Mouse (Mus musculus): ENCODE data around the gene Stox2. TPM values are rescaled to one million over a fixed set of nuclear protein-coding genes. Genes with fewer than 3 reads are reported as not detected.
A peak's percentile ranks its signal among the peaks of the same experiment; 100 is the strongest.

Gene Stox2
- polyA plus RNA-seq, 1 experiment from 2014 or later, result 7.3 TPM

GRCm38 (mm10) chr8:47268062-47268822, 177.9 kb downstream of the Stox2 start:
- Histone ChIP-seq H3K4me3 (ENCODE audit: low read length) (no peak overlapping the region), H3K27ac (ENCODE audit: low read length) (peak overlapping the region; percentile 4; the same call in 1 of the 2 replicates), H3K4me2 (ENCODE audit: low read depth, low read length) (peak overlapping the region; percentile 25; the same call in 1 of the 2 replicates), H3K9me3 (replicated peaks; ENCODE audit: control insufficient read depth, low read length) (no peaks in the 10 kb centered on the region), H3K36me3 (ENCODE audit: control insufficient read depth, insufficient read depth) (no peaks in the 10 kb centered on the region), H3K4me1 (ENCODE audit: control insufficient read depth, insufficient read depth, low read length) (peaks cover 13% of the 10 kb centered on the region; the same call in 1 of the 2 replicates), H3K27me3 (ENCODE audit: control insufficient read depth, insufficient read depth, low read length) (no peaks in the 10 kb centered on the region), H3K9ac (ENCODE audit: low read length) (peak overlapping the region; percentile 1; the same call in 1 of the 2 replicates)
- WGBS, result 61% methylated on average over 21 of the region's 21 CpGs
- peak; percentile 60; the same call in 1 of the 2 replicates for ATAC-seq (replicated peaks; ENCODE audit: extremely low read depth, insufficient read depth, low FRiP score)

GRCm38 (mm10) chr8:47263070-47263843, 182.9 kb downstream of the Stox2 start:
- Histone ChIP-seq H3K4me2 (ENCODE audit: low read depth, low read length) (no peak overlapping the region), H3K4me1 (ENCODE audit: control insufficient read depth, insufficient read depth, low read length) (peaks cover 20% of the 10 kb centered on the region), H3K27me3 (ENCODE audit: control insufficient read depth, insufficient read depth, low read length) (no peaks in the 10 kb centered on the region), H3K9me3 (replicated peaks; ENCODE audit: control insufficient read depth, low read length) (no peaks in the 10 kb centered on the region), H3K27ac (ENCODE audit: low read length) (no peak overlapping the region), H3K36me3 (ENCODE audit: control insufficient read depth, insufficient read depth) (no peaks in the 10 kb centered on the region), H3K4me3 (ENCODE audit: low read length) (no peak overlapping the region), H3K9ac (ENCODE audit: low read length) (no peak overlapping the region)
- no peak for ATAC-seq (replicated peaks; ENCODE audit: extremely low read depth, insufficient read depth, low FRiP score)
- 75% methylated on average over 17 of the region's 17 CpGs for WGBS

GRCm38 (mm10) chr8:47260751-47261474, 185.2 kb downstream of the Stox2 start:
- H3K27me3 ChIP-seq (ENCODE audit: control insufficient read depth, insufficient read depth, low read length), result no peaks in the 10 kb centered on the region
- no peak overlapping the region for H3K4me3 ChIP-seq (ENCODE audit: low read length)
- H3K4me1 ChIP-seq (ENCODE audit: control insufficient read depth, insufficient read depth, low read length), result peaks cover 13% of the 10 kb centered on the region
- 39% methylated on average over 12 of the region's 12 CpGs for WGBS
- no peak; the same call in 1 of the 2 replicates for ATAC-seq (replicated peaks; ENCODE audit: extremely low read depth, insufficient read depth, low FRiP score)
- peak overlapping the region; percentile 9; the same call in 1 of the 2 replicates for H3K4me2 ChIP-seq (ENCODE audit: low read depth, low read length)
- H3K27ac ChIP-seq (ENCODE audit: low read length), result no peak overlapping the region
- H3K9ac ChIP-seq (ENCODE audit: low read length), result no peak overlapping the region; the same call in 1 of the 2 replicates
- H3K9me3 ChIP-seq (replicated peaks; ENCODE audit: control insufficient read depth, low read length), result no peaks in the 10 kb centered on the region
- no peaks in the 10 kb centered on the region for H3K36me3 ChIP-seq (ENCODE audit: control insufficient read depth, insufficient read depth)

- Histone ChIP-seq H3K4me1 (ENCODE audit: control insufficient read depth, insufficient read depth, low read length) (no peaks in the 10 kb centered on the region), H3K27me3 (ENCODE audit: control insufficient read depth, insufficient read depth, low read length) (no peaks in the 10 kb centered on the region), H3K9ac (ENCODE audit: low read length) (no peak overlapping the region), H3K36me3 (ENCODE audit: control insufficient read depth, insufficient read depth) (no peaks in the 10 kb centered on the region), H3K9me3 (replicated peaks; ENCODE audit: control insufficient read depth, low read length) (no peaks in the 10 kb centered on the region), H3K4me3 (ENCODE audit: low read length) (no peak overlapping the region), H3K4me2 (ENCODE audit: low read depth, low read length) (no peak overlapping the region), H3K27ac (ENCODE audit: low read length) (no peak overlapping the region)
- 60% methylated on average over 4 of the region's 4 CpGs for WGBS
- ATAC-seq (replicated peaks; ENCODE audit: extremely low read depth, insufficient read depth, low FRiP score), result no peak
These were observed 195.3 kb downstream of the Stox2 start for GRCm38 (mm10) chr8:47250832-47251231.

- Histone ChIP-seq H3K36me3 (ENCODE audit: control insufficient read depth, insufficient read depth) (no peaks in the 10 kb centered on the region), H3K4me3 (ENCODE audit: low read length) (no peak overlapping the region), H3K27me3 (ENCODE audit: control insufficient read depth, insufficient read depth, low read length) (no peaks in the 10 kb centered on the region), H3K4me2 (ENCODE audit: low read depth, low read length) (no peak overlapping the region), H3K4me1 (ENCODE audit: control insufficient read depth, insufficient read depth, low read length) (peaks cover 18% of the 10 kb centered on the region), H3K9me3 (replicated peaks; ENCODE audit: control insufficient read depth, low read length) (no peaks in the 10 kb centered on the region), H3K27ac (ENCODE audit: low read length) (no peak overlapping the region), H3K9ac (ENCODE audit: low read length) (no peak overlapping the region)
- no peak for ATAC-seq (replicated peaks; ENCODE audit: extremely low read depth, insufficient read depth, low FRiP score)
- 76% methylated on average over 4 of the region's 4 CpGs for WGBS
These were observed 201.0 kb downstream of the Stox2 start for GRCm38 (mm10) chr8:47245116-47245515.

DNA sequence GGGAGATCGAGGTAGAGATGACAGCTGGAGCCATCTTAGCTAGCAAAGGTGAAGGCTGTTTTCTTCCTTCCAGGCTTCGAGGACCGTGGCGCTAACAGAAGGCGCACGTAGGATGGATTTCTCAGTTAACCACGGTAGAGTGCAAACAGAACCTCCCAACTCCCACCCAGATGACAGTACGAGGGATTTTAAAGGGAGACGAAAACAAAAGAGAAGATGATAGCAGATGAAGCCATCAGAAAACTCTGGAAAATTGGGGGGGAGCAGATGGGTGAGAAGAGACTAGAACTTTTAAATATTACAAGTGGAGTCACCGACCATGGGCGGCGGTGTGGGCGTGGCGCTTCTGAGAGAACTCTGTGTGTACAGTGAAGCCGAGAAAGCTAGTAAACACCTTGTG, 202.0 kb downstream of the Stox2 start:
- 89% methylated on average over 15 of the region's 15 CpGs for WGBS
- no peak for ATAC-seq (replicated peaks; ENCODE audit: extremely low read depth, insufficient read depth, low FRiP score)
- Histone ChIP-seq H3K4me2 (ENCODE audit: low read depth, low read length) (no peak overlapping the region), H3K36me3 (ENCODE audit: control insufficient read depth, insufficient read depth) (no peaks in the 10 kb centered on the region), H3K27ac (ENCODE audit: low read length) (no peak overlapping the region), H3K27me3 (ENCODE audit: control insufficient read depth, insufficient read depth, low read length) (no peaks in the 10 kb centered on the region), H3K9ac (ENCODE audit: low read length) (no peak overlapping the region), H3K9me3 (replicated peaks; ENCODE audit: control insufficient read depth, low read length) (no peaks in the 10 kb centered on the region), H3K4me3 (ENCODE audit: low read length) (no peak overlapping the region), H3K4me1 (ENCODE audit: control insufficient read depth, insufficient read depth, low read length) (peaks cover 22% of the 10 kb centered on the region)

DNA sequence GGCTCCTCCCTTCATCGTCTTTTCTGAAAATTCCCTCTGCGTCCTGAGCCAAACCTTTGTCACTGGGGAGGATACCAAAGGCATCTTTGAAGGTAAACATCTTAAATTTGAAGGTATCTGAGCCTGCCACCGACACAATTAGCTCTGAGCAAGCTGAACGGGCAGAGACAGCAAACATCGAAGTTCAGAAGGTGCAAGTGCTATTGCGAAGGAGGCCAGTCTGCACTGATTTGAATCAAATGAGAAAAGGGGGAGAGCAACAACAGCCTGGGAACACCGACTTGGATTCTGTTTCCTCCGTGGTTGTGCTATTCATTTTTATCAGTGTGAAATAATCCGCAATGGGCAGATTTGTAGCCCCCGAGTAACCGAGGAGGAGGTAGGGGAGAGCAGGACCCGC, 202.5 kb downstream of the Stox2 start:
- no peak for ATAC-seq (replicated peaks; ENCODE audit: extremely low read depth, insufficient read depth, low FRiP score)
- WGBS, result 68% methylated on average over 12 of the region's 12 CpGs
- 0 out of 2 replicates have a peak overlapping the region, but pooled peaks have one; percentile 5 for H3K27ac ChIP-seq (ENCODE audit: low read length)

DNA sequence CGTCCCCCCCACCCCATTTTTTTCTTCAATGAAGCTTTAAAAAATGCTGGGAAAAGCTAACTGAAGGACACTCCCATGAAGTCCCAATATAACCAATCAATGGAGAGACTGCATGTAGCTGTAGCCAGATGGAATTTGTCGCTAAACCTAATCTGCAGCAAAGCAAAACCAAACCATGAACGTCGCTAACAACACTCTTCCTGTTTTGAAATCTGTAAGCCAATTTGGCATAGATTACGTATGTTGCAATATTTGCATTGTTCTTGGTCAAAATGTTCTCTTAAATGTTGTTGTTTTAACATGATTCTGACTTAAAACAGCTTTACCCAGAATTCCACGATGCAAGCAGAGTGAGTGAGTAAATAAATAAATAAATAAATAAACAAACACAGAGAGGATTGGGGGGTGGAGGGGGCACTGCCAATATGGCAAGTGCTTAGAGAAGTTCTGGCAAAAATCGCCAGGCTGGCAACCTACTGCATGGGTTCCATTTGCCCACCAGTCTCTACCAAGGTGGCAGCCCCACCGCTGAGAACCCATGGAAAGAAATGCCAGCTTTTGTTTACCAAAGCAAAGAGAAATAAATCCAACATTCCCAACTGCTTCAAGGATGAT, 203.0 kb downstream of the Stox2 start:
- Histone ChIP-seq H3K4me3 (ENCODE audit: low read length) (peak overlapping the region; percentile 40), H3K36me3 (ENCODE audit: control insufficient read depth, insufficient read depth) (no peaks in the 10 kb centered on the region), H3K4me2 (ENCODE audit: low read depth, low read length) (peak overlapping the region; percentile 66), H3K4me1 (ENCODE audit: control insufficient read depth, insufficient read depth, low read length) (peaks cover 22% of the 10 kb centered on the region), H3K9me3 (replicated peaks; ENCODE audit: control insufficient read depth, low read length) (no peaks in the 10 kb centered on the region), H3K9ac (ENCODE audit: low read length) (no peak overlapping the region), H3K27ac (ENCODE audit: low read length) (peak overlapping the region; percentile 55; the same call in 1 of the 2 replicates), H3K27me3 (ENCODE audit: control insufficient read depth, insufficient read depth, low read length) (no peaks in the 10 kb centered on the region)
- peak; percentile 55; the same call in 1 of the 2 replicates for ATAC-seq (replicated peaks; ENCODE audit: extremely low read depth, insufficient read depth, low FRiP score)
- WGBS, result 57% methylated on average over 8 of the region's 8 CpGs

More for the DNA sequence above, 202.5 kb downstream of the Stox2 start:
- no peak overlapping the region for H3K4me3 ChIP-seq (ENCODE audit: low read length)
- no peak overlapping the region for H3K9ac ChIP-seq (ENCODE audit: low read length)
- H3K4me1 ChIP-seq (ENCODE audit: control insufficient read depth, insufficient read depth, low read length), result peaks cover 22% of the 10 kb centered on the region
- no peaks in the 10 kb centered on the region for H3K36me3 ChIP-seq (ENCODE audit: control insufficient read depth, insufficient read depth)
- H3K27me3 ChIP-seq (ENCODE audit: control insufficient read depth, insufficient read depth, low read length), result no peaks in the 10 kb centered on the region
- H3K4me2 ChIP-seq (ENCODE audit: low read depth, low read length), result no peak overlapping the region; the same call in 1 of the 2 replicates
- no peaks in the 10 kb centered on the region for H3K9me3 ChIP-seq (replicated peaks; ENCODE audit: control insufficient read depth, low read length)
